Mouse (Mus musculus): ENCODE results near the gene D930020B18Rik. TPM values are rescaled to one million over a fixed set of nuclear protein-coding genes. Genes with fewer than 3 reads are reported as not detected.

D930020B18Rik gene
- total RNA-seq, 2 experiments from 2014 or later, result not detected

GRCm38 (mm10) chr10:121692944-121693579, 51.7 kb downstream of the D930020B18Rik start:
- no peak for ATAC-seq (replicated peaks; ENCODE audit: low FRiP score, poor library complexity, severe bottlenecking)

GRCm38 (mm10) chr10:121694567-121694966, 53.2 kb downstream of the D930020B18Rik start:
- ATAC-seq (replicated peaks; ENCODE audit: low FRiP score, poor library complexity, severe bottlenecking), result no peak

DNA sequence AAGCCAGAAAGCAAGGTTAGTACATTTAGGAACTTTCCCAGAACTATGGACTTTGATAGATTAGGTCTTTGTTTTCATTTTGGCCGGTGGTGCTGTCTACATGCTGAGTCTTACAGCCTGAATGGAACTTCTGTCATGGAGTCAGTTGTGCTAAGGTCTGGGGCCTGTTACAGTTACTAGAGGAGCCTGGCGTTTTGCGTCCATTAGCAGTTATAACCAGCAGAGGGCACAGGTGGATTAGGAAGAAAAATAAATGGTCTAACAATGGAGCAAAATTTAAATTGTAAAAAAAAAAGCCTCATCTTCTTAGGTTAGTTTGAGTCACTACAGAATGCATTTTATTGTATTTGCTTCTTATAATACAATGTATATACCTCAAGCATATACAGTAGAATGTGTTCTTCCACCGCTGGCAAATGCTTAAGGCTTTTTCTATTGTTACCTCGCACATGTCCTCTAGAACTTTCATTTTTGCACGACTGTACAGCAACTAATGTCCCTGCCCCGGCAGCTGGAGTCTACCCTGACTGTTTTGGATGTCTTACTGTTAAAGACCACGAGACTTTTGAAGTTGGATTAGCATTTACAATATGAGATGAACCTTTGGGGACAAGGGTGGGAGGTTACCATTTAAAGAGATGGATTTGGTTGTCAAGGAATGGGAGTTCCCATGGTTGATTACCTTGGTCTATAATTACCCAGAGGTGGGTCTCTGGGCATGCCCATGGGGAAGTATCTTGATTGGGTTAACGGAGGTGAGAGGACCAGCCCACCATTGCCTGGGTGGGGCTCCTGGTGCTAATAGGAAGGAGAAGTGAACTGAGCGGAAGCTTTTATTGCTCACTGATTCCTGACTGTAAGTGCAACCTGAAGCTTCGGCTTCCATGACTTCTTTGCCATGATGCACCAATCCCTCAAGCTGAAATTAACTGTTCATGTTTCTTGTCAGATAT, 60.2 kb downstream of the D930020B18Rik start:
- no peak for ATAC-seq (replicated peaks; ENCODE audit: low FRiP score, poor library complexity, severe bottlenecking)

GRCm38 (mm10) chr10:121703619-121704018, 62.2 kb downstream of the D930020B18Rik start:
- ATAC-seq (replicated peaks; ENCODE audit: low FRiP score, poor library complexity, severe bottlenecking), result no peak

DNA sequence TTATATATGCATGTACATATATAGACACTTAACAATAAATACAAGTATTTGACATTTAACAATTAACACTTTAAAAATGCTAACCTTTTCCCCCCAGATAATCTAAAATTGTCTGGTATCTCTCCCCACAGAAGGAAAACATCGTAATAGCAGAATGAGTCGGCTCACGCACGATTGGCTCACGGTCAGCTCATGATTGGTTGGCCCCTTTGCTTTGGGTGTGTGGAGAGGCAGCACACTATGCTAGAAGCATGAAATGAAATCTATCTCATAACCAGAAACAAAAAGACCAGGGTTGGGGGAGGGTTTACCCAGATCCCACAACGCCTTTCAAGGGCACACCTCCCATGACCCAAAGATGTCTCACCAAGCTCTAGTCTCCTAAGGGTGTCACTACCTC, 63.5 kb downstream of the D930020B18Rik start:
- no peak for ATAC-seq (replicated peaks; ENCODE audit: low FRiP score, poor library complexity, severe bottlenecking)

DNA sequence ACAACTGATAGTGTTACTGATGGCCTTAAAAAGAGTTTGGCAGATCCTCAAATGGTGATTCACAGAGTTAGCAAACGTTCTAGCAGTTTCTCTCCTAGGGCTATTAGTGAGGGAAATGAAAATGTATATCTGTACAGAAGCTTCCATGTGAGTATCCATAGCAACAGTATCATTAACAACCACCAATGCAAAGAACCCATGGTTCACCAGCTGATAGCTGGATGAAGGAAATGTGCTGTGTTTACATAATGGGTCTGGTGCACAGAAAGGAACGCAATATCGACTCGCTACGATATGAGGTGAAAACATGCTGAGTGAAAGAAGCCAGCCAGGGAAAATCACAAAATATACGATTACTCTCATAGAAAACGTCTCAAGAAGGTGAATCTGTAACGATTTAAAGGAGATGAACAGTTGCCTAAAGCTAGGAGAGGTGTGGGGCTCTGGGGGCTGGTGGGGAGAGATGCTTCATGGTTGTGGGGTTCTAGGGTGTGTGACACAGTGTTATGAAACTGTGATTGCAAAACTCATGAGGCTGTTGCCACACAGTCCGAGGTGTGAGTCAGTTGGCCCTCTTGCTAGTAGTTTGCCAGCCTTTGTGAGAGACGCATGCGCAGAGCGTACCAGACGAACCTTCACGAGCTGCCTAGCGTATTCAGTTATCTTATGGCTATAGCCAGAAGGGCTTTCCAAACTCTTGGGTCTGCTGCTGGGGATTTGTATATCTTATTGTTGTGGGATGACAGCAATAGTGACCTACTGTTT, 64.2 kb downstream of the D930020B18Rik start:
- no peak for ATAC-seq (replicated peaks; ENCODE audit: low FRiP score, poor library complexity, severe bottlenecking)

GRCm38 (mm10) chr10:121716862-121717261, 75.5 kb downstream of the D930020B18Rik start:
- no peak for ATAC-seq (replicated peaks; ENCODE audit: low FRiP score, poor library complexity, severe bottlenecking)

DNA sequence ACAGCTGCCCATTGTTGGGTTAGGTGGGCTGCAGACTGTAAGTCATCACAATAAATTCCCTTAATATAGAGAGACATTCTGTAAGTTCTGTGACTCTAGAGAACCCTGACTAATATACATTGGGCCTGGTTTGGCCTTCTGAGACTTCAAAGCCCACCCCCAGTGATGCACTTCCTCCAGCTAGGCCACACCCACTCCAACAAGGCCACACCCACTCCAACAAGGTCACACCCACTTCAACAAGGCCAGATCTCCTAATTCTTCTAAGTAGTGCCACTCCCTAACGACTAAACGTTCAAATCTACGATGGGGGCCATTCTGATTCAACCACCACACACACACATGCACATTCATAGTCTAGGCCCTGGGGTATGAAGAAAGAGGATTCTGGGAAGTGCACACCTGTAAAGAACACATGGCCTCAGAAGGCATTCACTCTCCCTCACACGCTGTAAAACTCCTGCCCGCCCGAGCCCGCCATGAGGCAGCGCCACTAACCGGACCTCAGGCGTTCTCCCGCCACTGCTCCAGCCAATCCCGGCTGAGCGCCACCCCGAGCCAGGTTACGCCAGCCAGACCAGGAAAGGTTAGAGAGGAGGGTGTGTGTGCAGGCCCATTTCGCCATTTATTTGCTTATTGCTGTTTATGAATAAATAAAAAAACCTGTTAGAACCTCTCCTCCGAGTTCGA, 77.7 kb downstream of the D930020B18Rik start:
- no peak for ATAC-seq (replicated peaks; ENCODE audit: low FRiP score, poor library complexity, severe bottlenecking)

DNA sequence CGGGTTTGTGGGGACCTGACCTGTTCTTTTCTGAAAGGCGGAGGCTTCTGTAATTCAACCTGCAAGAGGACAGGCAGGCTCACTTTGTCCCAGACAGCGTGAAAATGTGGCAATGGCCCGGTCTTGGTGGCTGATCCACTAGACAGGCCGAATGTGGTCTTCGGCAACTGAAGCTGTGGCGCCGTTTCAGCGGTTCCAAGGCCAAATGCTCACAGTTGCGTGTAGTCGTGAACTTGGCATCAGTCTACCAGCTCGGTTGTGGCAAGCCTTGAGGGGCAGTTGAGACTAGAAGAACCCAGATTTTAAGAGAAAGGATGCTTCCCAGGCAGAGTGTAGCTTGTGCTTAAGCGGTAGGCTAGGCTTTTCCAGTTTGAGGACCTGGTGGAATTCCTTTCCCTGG, 79.3 kb downstream of the D930020B18Rik start:
- ATAC-seq (replicated peaks; ENCODE audit: low FRiP score, poor library complexity, severe bottlenecking), result no peak

DNA sequence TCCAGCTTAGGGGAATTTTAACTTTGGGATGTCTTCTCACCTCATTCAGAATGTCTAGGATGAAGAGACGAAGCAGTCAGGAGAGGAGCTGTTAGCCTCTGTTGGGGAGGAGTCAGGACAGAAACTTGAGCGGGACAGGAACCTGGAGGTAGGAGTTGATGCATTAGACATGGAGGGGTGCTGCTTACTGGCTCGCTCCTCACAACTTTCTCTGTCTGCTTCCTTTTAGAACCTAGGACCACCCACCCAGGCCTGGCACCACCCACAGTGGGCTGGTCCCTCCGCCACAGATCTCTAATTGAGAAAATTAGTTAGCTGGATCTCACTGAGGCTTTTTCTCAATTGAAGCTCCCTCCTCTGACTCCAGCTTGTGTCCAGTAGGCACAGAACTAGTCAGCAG, 85.1 kb downstream of the D930020B18Rik start:
- ATAC-seq (replicated peaks; ENCODE audit: low FRiP score, poor library complexity, severe bottlenecking), result no peak

- no peak for ATAC-seq (replicated peaks; ENCODE audit: low FRiP score, poor library complexity, severe bottlenecking)
Observed at GRCm38 (mm10) chr10:121727151-121727550, 85.8 kb downstream of the D930020B18Rik start.

- ATAC-seq (replicated peaks; ENCODE audit: low FRiP score, poor library complexity, severe bottlenecking), result no peak
Observed at GRCm38 (mm10) chr10:121728226-121728625, 86.8 kb downstream of the D930020B18Rik start.

GRCm38 (mm10) chr10:121731048-121731725, 89.8 kb downstream of the D930020B18Rik start:
- no peak for ATAC-seq (replicated peaks; ENCODE audit: low FRiP score, poor library complexity, severe bottlenecking)

- ATAC-seq (replicated peaks; ENCODE audit: low FRiP score, poor library complexity, severe bottlenecking), result no peak
Observed at GRCm38 (mm10) chr10:121732542-121732941, 91.2 kb downstream of the D930020B18Rik start.

DNA sequence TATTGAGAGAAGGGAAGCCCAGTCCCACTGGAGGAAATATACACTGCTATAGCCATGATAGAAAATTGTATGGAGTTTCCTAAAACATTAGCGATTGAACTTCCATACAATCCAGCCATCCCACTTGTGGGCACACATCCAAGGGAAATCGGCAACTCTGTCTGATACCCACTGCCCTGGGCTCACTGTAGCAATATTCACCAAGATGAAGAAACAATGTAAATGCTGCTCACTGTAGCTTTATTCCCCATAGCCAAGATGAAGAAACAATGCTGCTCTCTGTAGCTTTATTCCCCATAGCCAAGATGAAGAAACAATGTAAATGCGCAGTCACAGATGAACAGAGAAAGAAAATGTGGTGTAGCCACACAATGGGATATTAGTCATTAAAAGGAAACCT, 95.9 kb downstream of the D930020B18Rik start:
- ATAC-seq (replicated peaks; ENCODE audit: low FRiP score, poor library complexity, severe bottlenecking), result no peak

DNA sequence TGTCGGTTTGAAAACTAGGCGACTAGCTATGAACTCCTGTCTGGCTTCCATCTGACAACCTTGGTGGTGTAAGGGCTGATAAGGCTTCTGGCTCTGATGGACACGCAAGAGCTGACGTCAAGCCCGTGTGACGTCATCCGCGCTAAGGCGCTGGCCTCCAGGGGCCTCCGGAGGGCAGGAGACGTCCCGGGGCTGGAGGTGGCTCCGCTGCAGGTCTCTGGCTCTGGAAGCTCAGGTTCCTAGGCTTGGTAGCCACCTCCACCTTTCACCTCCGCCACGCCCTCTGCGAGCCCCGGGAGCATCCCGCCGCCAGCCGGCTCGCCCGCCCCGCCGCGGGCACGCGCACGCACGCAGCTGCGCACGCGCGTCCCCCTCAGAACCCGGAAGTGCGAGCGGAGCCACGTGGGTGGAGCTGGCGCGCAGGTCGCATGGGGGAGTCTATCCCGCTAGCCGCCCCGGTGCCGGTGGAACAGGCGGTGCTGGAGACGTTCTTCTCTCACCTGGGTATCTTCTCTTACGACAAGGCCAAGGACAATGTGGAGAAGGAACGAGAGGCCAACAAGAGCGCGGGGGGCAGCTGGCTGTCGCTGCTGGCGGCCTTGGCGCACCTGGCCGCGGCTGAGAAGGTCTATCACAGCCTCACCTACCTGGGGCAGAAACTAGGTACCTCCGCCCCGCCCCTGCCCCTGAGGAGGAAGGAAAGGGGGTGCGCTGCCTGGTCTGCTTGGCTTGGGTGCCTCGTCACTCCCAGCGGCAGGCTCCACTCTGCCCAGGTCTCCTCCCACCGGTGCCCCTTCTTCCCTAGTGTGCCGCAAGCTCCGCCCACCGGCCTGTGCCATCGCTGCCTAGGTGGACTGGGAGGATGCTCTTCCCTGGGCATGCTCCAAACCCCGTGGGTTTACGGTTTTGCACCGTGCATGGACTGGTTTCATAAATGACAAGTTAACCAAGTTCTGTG, 98.4 kb downstream of the D930020B18Rik start, which contains the start of gene BC048403:
Gene BC048403 (plus strand): TSS at position 390 of the 958 bp plus-strand sequence.
- ATAC-seq (replicated peaks; ENCODE audit: low FRiP score, poor library complexity, severe bottlenecking), result peak; percentile 93

GRCm38 (mm10) chr10:121742336-121742735, 100.9 kb downstream of the D930020B18Rik start:
- no peak for ATAC-seq (replicated peaks; ENCODE audit: low FRiP score, poor library complexity, severe bottlenecking)

Measured in erythroblast, adult 5-6 weeks (primary cell).